Mouse (Mus musculus) C2C12 (cell line): ENCODE measurements around the gene Mctp1. TPM values are rescaled to one million over a fixed set of nuclear protein-coding genes. Genes with fewer than 3 reads are reported as not detected.

ENCODE experiments used
- H3K27me3 ChIP-seq: one replicate; pipeline ENCODE4 v1.6.1; 2011; ENCODE audit not compliant: control insufficient read depth, insufficient read depth, insufficient read length
- H3K36me3 ChIP-seq: one replicate; pipeline ENCODE4 v1.6.1; 2011; ENCODE audit not compliant: control insufficient read depth, insufficient read depth
- H3K4me3 ChIP-seq: one replicate; pipeline ENCODE4 v1.5.1; 2011; ENCODE audit warnings: mild to moderate bottlenecking, control low read depth; ENCODE audit not compliant: poor library complexity, insufficient read depth, severe bottlenecking
- H3K79me2 ChIP-seq: one replicate; pipeline ENCODE4 v1.6.1; 2011; ENCODE audit not compliant: control insufficient read depth, insufficient read depth
- H3K79me3 ChIP-seq: one replicate; pipeline ENCODE4 v1.6.1; 2011; ENCODE audit warnings: low read depth, control low read depth
- H3ac ChIP-seq: one replicate; pipeline ENCODE3; 2011; ENCODE audit warnings: low read depth; ENCODE audit not compliant: control insufficient read depth, insufficient read length
- CEBPB ChIP-seq: IDR thresholded peaks from one replicate; pipeline ENCODE4 v1.6.1; 2011; ENCODE audit warnings: low read depth, mild to moderate bottlenecking, control low read depth, moderate library complexity
- CTCF ChIP-seq: IDR thresholded peaks from one replicate; pipeline ENCODE4 v1.5.1; 2011; ENCODE audit not compliant: control insufficient read depth, insufficient read depth, insufficient read length
- FOSL1 ChIP-seq: IDR thresholded peaks from one replicate; pipeline ENCODE4 v1.8.0; 2011; ENCODE audit warnings: mild to moderate bottlenecking, low read length; ENCODE audit not compliant: poor library complexity, insufficient read depth, severe bottlenecking
- MAX ChIP-seq: IDR thresholded peaks from one replicate; pipeline ENCODE4 v1.6.1; 2011; ENCODE audit warnings: mild to moderate bottlenecking, control low read depth
- MYOD1 ChIP-seq: IDR thresholded peaks from one replicate; pipeline ENCODE4 v1.6.1; 2011; ENCODE audit warnings: low read depth; ENCODE audit not compliant: control insufficient read depth, insufficient read length
- MYOG ChIP-seq: IDR thresholded peaks from one replicate; pipeline ENCODE4 v1.6.1; 2011; ENCODE audit not compliant: control insufficient read depth, insufficient read length; ENCODE audit errors: extremely low read depth
- USF1 ChIP-seq: IDR thresholded peaks from one replicate; pipeline ENCODE4 v1.6.1; 2011; ENCODE audit warnings: low read depth, mild to moderate bottlenecking, control low read depth, moderate library complexity
- polyA plus RNA-seq: library from polyadenylated mRNA; unstranded; fragments of >200 nt; fragmentation: generic; extraction: Trizol; gene quantifications from one replicate; pipeline ENCODE4 v1.2.1, GENCODE M21; 2012; ENCODE audit warnings: missing spikeins

Mctp1 gene
- polyA plus RNA-seq, 1 experiment = 0.36 TPM

- H3K79me3 ChIP-seq = no peaks in the 10 kb centered on the region
- no peak for TF ChIP-seq MAX
- no peak for TF ChIP-seq FOSL1
- TF ChIP-seq CEBPB = no peak
- TF ChIP-seq USF1 = no peak
- no peak for TF ChIP-seq CTCF
- TF ChIP-seq MYOD1 = no peak
- TF ChIP-seq MYOG = no peak
Observed at GRCm38 (mm10) chr13:76879008-76879407, 494.7 kb downstream of the Mctp1 start.

GRCm38 (mm10) chr13:76884517-76885092 lies 500.3 kb downstream of the Mctp1 start:
- Histone ChIP-seq H3K79me3 (no peaks in the 10 kb centered on the region), H3ac (no peak overlapping the region), H3K79me2 (no peaks in the 10 kb centered on the region), H3K36me3 (no peaks in the 10 kb centered on the region), H3K27me3 (no peaks in the 10 kb centered on the region), H3K4me3 (no peak overlapping the region)
- TF ChIP-seq MAX (no peak), MYOD1 (no peak), MYOG (no peak), CTCF (no peak), FOSL1 (no peak), USF1 (no peak), CEBPB (no peak)

More at GRCm38 (mm10) chr13:76879008-76879407, 494.7 kb downstream of the Mctp1 start:
- no peaks in the 10 kb centered on the region for H3K79me2 ChIP-seq
- H3K36me3 ChIP-seq = no peaks in the 10 kb centered on the region
- no peak overlapping the region for H3ac ChIP-seq
- no peak overlapping the region for H3K4me3 ChIP-seq
- no peaks in the 10 kb centered on the region for H3K27me3 ChIP-seq

GRCm38 (mm10) chr13:76892987-76893386 lies 508.7 kb downstream of the Mctp1 start:
- no peaks in the 10 kb centered on the region for H3K79me3 ChIP-seq
- no peaks in the 10 kb centered on the region for H3K27me3 ChIP-seq
- no peaks in the 10 kb centered on the region for H3K36me3 ChIP-seq
- H3K4me3 ChIP-seq = no peak overlapping the region
- TF ChIP-seq CTCF (no peak), USF1 (no peak), MYOD1 (no peak), FOSL1 (no peak), CEBPB (no peak), MYOG (no peak), MAX (no peak)
- no peak overlapping the region for H3ac ChIP-seq
- H3K79me2 ChIP-seq = no peaks in the 10 kb centered on the region

DNA sequence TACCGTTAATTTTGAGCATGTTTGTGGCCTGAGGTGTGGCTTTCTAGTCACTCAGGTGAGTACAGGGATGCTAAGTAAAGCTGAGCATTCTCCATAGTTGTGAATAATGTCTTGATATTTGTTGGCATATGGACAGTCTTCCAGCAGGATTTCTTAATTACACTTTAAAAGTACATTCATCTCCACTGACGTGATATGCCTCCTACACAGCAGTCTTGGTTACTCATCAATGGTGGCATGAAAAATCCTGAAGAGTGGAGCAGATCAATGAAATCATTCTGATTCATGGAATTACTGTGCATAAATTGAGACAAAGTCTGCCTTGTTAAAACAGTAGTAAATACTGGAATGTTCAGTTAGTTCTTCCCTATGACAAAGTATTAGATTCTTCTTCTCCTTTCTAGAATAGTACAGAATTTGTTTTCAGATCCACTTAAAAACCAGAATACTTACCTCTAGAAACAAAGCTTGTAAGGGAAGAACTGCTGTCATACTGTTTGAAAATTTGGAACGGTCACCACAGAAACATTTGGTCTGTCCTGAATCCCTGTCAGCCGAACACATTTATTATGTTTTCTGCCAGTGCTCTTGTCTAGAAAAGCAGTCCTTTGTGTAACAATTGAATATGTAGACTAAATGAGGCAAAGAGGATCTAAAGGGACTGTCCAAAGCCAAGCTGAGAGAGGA lies 511.6 kb downstream of the Mctp1 start:
- H3ac ChIP-seq = no peak overlapping the region
- no peaks in the 10 kb centered on the region for H3K79me2 ChIP-seq
- no peak overlapping the region for H3K4me3 ChIP-seq
- H3K36me3 ChIP-seq = no peaks in the 10 kb centered on the region
- no peaks in the 10 kb centered on the region for H3K79me3 ChIP-seq
- H3K27me3 ChIP-seq = no peaks in the 10 kb centered on the region
- no peak for TF ChIP-seq MAX
- no peak for TF ChIP-seq CTCF
- TF ChIP-seq USF1 = no peak
- TF ChIP-seq FOSL1 = no peak
- no peak for TF ChIP-seq CEBPB
- TF ChIP-seq MYOG = no peak
- TF ChIP-seq MYOD1 = no peak

DNA sequence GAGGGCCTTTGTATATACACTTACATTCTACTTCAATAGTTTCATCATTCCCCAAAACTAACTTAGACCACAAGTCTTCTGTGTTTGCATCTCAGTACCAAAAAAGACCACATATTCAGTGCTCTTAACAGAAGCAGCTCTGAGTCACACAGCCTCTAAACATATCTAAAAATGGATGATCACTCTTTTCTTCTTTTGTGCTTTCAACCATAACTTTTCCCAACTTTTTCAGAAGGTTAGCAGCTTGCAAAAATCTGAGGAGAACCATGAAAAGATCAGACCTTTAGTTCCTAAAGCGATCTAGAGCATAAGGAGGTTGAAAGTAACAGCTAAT lies 512.1 kb downstream of the Mctp1 start:
- no peak overlapping the region for H3ac ChIP-seq
- no peak overlapping the region for H3K4me3 ChIP-seq
- no peak for TF ChIP-seq USF1
- H3K79me2 ChIP-seq = no peaks in the 10 kb centered on the region
- H3K79me3 ChIP-seq = no peaks in the 10 kb centered on the region
- no peaks in the 10 kb centered on the region for H3K36me3 ChIP-seq
- no peaks in the 10 kb centered on the region for H3K27me3 ChIP-seq

DNA sequence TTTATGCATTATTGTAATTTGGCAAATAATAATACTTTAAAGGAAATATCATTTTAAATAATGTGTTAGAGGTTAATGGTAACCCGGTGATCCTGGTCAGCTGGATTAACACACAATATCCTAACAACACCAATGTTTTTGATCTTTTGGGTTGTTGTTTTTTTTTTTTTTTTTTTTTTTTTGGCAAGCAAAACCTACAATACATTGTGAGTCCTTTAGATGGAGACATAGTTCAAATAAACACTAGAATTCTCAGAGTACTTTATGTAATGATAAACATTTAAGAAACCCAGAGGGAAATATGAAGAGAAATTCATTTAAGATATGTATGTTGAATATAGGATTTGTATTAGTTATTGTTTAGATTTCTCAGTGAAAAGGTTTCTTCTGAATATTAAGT lies 534.0 kb downstream of the Mctp1 start:
- TF ChIP-seq FOSL1 (no peak), USF1 (no peak), MYOD1 (no peak), CTCF (no peak), MYOG (no peak), MAX (no peak), CEBPB (no peak)
- no peaks in the 10 kb centered on the region for H3K36me3 ChIP-seq
- H3K27me3 ChIP-seq = no peaks in the 10 kb centered on the region

More for the DNA sequence above, 534.0 kb downstream of the Mctp1 start:
- no peak overlapping the region for H3K4me3 ChIP-seq
- no peaks in the 10 kb centered on the region for H3K79me3 ChIP-seq
- H3ac ChIP-seq = no peak overlapping the region
- H3K79me2 ChIP-seq = no peaks in the 10 kb centered on the region
